Comparison of ENCODE assay signal across 20 mouse cellular contexts in genomic region chr19:5684985-5685384, GRCm38 (mm10). TPM values are rescaled to one million over a fixed set of nuclear protein-coding genes. Genes with fewer than 3 reads are reported as not detected.
DNase-seq lines count a peak whose midpoint lies in the region; ATAC-seq and TF ChIP-seq lines count a peak whose summit lies in the region.
"Had no signal": no experiment of that assay in that cellular context is flagged by ENCODE, and none has a peak within 500 bp of the region (broad histone marks: within the 10 kb centered on the region; RNA-seq: fewer than 3 reads in every experiment).

No protein-coding gene starts in this region.

- intact Hi-C loops in heart, postnatal 10 days (cut with DNase I) = no loop called here

- DNase-seq in heart, adult 11 months = peak; percentile 91
- DNase-seq in heart, postnatal 10 days = no peak
- DNase-seq in liver, embryonic 13.5 days = no peak
- no peak for DNase-seq in liver, postnatal 0 days
- DNase-seq: adrenal gland, postnatal 14 days; cerebellum, adult 18-20 months; cerebellum, postnatal 10 days; gastrocnemius, postnatal 36 days; heart, adult 18-20 months; heart, postnatal 14 days had no signal

- H3K4me1 ChIP-seq in liver, embryonic 13.5 days (replicated peaks) = peaks cover 36% of the 10 kb centered on the region
- H3K4me1 ChIP-seq in liver, postnatal 0 days (ENCODE audit: insufficient read depth) = peaks cover 9% of the 10 kb centered on the region
- H3K4me1 ChIP-seq in E14TG2a.4 (replicated peaks; ENCODE audit: low read depth, low read length) = peaks cover 43% of the 10 kb centered on the region
- peaks cover 12% of the 10 kb centered on the region for H3K4me1 ChIP-seq in embryonic facial prominence, embryonic 13.5 days

- H3K4me3 ChIP-seq in liver, embryonic 13.5 days (replicated peaks) = no peak overlapping the region
- no peak overlapping the region for H3K4me3 ChIP-seq in liver, postnatal 0 days (ENCODE audit: low read depth, low read length)
- peak overlapping the region; percentile 67 for H3K4me3 ChIP-seq in E14TG2a.4 (replicated peaks; ENCODE audit: low read length)
- no peak overlapping the region for H3K4me3 ChIP-seq in embryonic facial prominence, embryonic 13.5 days
- H3K4me3 ChIP-seq: forebrain, embryonic 15.5 days; heart, embryonic 10.5 days had no signal

- no peak for TF ChIP-seq CTCF in liver, postnatal 0 days (IDR thresholded peaks at IDR 0.05; ENCODE audit: low read depth)
- TF ChIP-seq CTCF in E14TG2a.4 (conservative IDR thresholded peaks at IDR 0.05; ENCODE audit: low read length) = no peak

- no peaks in the 10 kb centered on the region for H3K27me3 ChIP-seq in liver, embryonic 13.5 days
- no peaks in the 10 kb centered on the region for H3K27me3 ChIP-seq in liver, postnatal 0 days (ENCODE audit: insufficient read depth, low read length)
- no peaks in the 10 kb centered on the region for H3K27me3 ChIP-seq in E14TG2a.4 (ENCODE audit: insufficient read depth, low read length)
- no peaks in the 10 kb centered on the region for H3K27me3 ChIP-seq in embryonic facial prominence, embryonic 13.5 days
- H3K27me3 ChIP-seq: CH12.LX; forebrain, embryonic 15.5 days had no signal

- 0 out of 2 replicates have a peak overlapping the region, but pooled peaks have one; percentile 99 for H3K4me2 ChIP-seq in liver, embryonic 13.5 days
- H3K4me2 ChIP-seq in liver, postnatal 0 days (ENCODE audit: low read depth, low read length) = no peak overlapping the region
- no peak overlapping the region for H3K4me2 ChIP-seq in embryonic facial prominence, embryonic 13.5 days
- H3K4me2 ChIP-seq: forebrain, embryonic 15.5 days; hindbrain, embryonic 14.5 days had no signal

- no peak for TF ChIP-seq EP300 in liver, postnatal 0 days (IDR thresholded peaks at IDR 0.05; ENCODE audit: low read depth)

- no peaks in the 10 kb centered on the region for H3K9me3 ChIP-seq in liver, embryonic 13.5 days (replicated peaks)
- H3K9me3 ChIP-seq in liver, postnatal 0 days (ENCODE audit: low read length) = no peaks in the 10 kb centered on the region
- H3K9me3 ChIP-seq in E14TG2a.4 (ENCODE audit: low read length) = no peaks in the 10 kb centered on the region
- no peaks in the 10 kb centered on the region for H3K9me3 ChIP-seq in embryonic facial prominence, embryonic 13.5 days
- H3K9me3 ChIP-seq: forebrain, embryonic 15.5 days; heart, embryonic 10.5 days had no signal

- peaks cover 69% of the 10 kb centered on the region for H3K36me3 ChIP-seq in liver, embryonic 13.5 days
- H3K36me3 ChIP-seq in liver, postnatal 0 days (replicated peaks; ENCODE audit: insufficient read depth, low read length) = peaks cover 58% of the 10 kb centered on the region
- peaks cover 75% of the 10 kb centered on the region for H3K36me3 ChIP-seq in E14TG2a.4 (ENCODE audit: insufficient read depth, low read length)
- peaks cover 70% of the 10 kb centered on the region for H3K36me3 ChIP-seq in embryonic facial prominence, embryonic 13.5 days

- no peak for ATAC-seq in liver, embryonic 13.5 days (ENCODE audit: low read depth)
- ATAC-seq in liver, postnatal 0 days = no peak
- ATAC-seq in embryonic facial prominence, embryonic 13.5 days (ENCODE audit: insufficient number of reproducible peaks, insufficient read depth, low FRiP score, low TSS enrichment, low read depth) = no peak
- ATAC-seq: forebrain, embryonic 15.5 days had no signal

- WGBS in liver, embryonic 13.5 days (ENCODE audit: insufficient replicate concordance) = 84% methylated on average over 13 of the region's 13 CpGs
- WGBS in liver, postnatal 0 days (ENCODE audit: insufficient replicate concordance) = 90% methylated on average over 12 of the region's 13 CpGs
- 93% methylated on average over 13 of the region's 13 CpGs for WGBS in embryonic facial prominence, embryonic 13.5 days

- H3K9ac ChIP-seq in liver, embryonic 13.5 days = peak overlapping the region; percentile 94; the same call in 1 of the 2 replicates
- H3K9ac ChIP-seq in liver, postnatal 0 days (replicated peaks) = no peak overlapping the region
- 0 out of 2 replicates have a peak overlapping the region, but pooled peaks have one; percentile 11 for H3K9ac ChIP-seq in embryonic facial prominence, embryonic 13.5 days
- H3K9ac ChIP-seq: forebrain, embryonic 15.5 days; hindbrain, embryonic 14.5 days had no signal

- peak overlapping the region; percentile 31; the same call in 1 of the 2 replicates for H3K27ac ChIP-seq in liver, embryonic 13.5 days
- H3K27ac ChIP-seq in liver, postnatal 0 days (ENCODE audit: low read depth) = no peak overlapping the region
- no peak overlapping the region for H3K27ac ChIP-seq in embryonic facial prominence, embryonic 13.5 days
- H3K27ac ChIP-seq: forebrain, embryonic 15.5 days; heart, embryonic 10.5 days; hindbrain, embryonic 14.5 days had no signal

RNA-seq across cellular contexts. Expression of gene Map3k11, which starts 3.6 kb away (rescaled TPM):
- 10 to 100 TPM; 41.3 to 47.8 TPM for total RNA-seq in heart, postnatal 10 days (2021)
- 13.8 and 15.9 TPM in 2 replicates for polyA plus RNA-seq in liver, embryonic 13.5 days (2015; fragmentation: Nextera tagmentation; extraction: Ambion mirVana)
- polyA plus RNA-seq in liver, postnatal 0 days (2015; fragmentation: Nextera tagmentation; extraction: Ambion mirVana) = 10.4 and 12.5 TPM in 2 replicates
- polyA plus RNA-seq in embryonic facial prominence, embryonic 13.5 days (2015; fragmentation: Nextera tagmentation; extraction: Ambion mirVana) = 19.2 and 20.5 TPM in 2 replicates

RNA-seq across cellular contexts. Expression of gene Pcnx3, which starts 3.7 kb away (rescaled TPM):
- 10 to 100 TPM; 34.7 to 37.9 TPM for total RNA-seq in heart, postnatal 10 days (2021)
- 9.1 and 10.1 TPM in 2 replicates for polyA plus RNA-seq in liver, embryonic 13.5 days (2015; fragmentation: Nextera tagmentation; extraction: Ambion mirVana)
- polyA plus RNA-seq in liver, postnatal 0 days (2015; fragmentation: Nextera tagmentation; extraction: Ambion mirVana) = 5.2 and 5.6 TPM in 2 replicates
- 25.6 and 26.5 TPM in 2 replicates for polyA plus RNA-seq in embryonic facial prominence, embryonic 13.5 days (2015; fragmentation: Nextera tagmentation; extraction: Ambion mirVana)

RNA-seq across cellular contexts. Expression of gene Kcnk7, which starts 19.2 kb away (rescaled TPM):
- not detected for total RNA-seq in heart, postnatal 10 days (2021)
- 0.21 and 0.46 TPM in 2 replicates for polyA plus RNA-seq in liver, embryonic 13.5 days (2015; fragmentation: Nextera tagmentation; extraction: Ambion mirVana)
- 0.17 and 0.18 TPM in 2 replicates for polyA plus RNA-seq in liver, postnatal 0 days (2015; fragmentation: Nextera tagmentation; extraction: Ambion mirVana)
- 0.52 and 0.59 TPM in 2 replicates for polyA plus RNA-seq in embryonic facial prominence, embryonic 13.5 days (2015; fragmentation: Nextera tagmentation; extraction: Ambion mirVana)
- total RNA-seq: adrenal gland, postnatal 14 days; CH12.LX; gastrocnemius, adult 8-10 months; gastrocnemius, postnatal 36 days; heart, adult 18-20 months; heart, postnatal 14 days; hematopoietic stem cell, adult 5-6 weeks had no signal
- polyA plus RNA-seq: embryonic facial prominence, embryonic 11.5 days; forebrain, embryonic 11.5 days; heart, embryonic 10.5 days had no signal

RNA-seq across cellular contexts. Expression of gene Sipa1, which starts 21.5 kb away (rescaled TPM):
- 10 to 100 TPM; 44.2 to 49.6 TPM for total RNA-seq in heart, postnatal 10 days (2021)
- polyA plus RNA-seq in liver, embryonic 13.5 days (2015; fragmentation: Nextera tagmentation; extraction: Ambion mirVana) = 23.3 and 24.6 TPM in 2 replicates
- polyA plus RNA-seq in liver, postnatal 0 days (2015; fragmentation: Nextera tagmentation; extraction: Ambion mirVana) = 14.1 and 15.3 TPM in 2 replicates
- polyA plus RNA-seq in embryonic facial prominence, embryonic 13.5 days (2015; fragmentation: Nextera tagmentation; extraction: Ambion mirVana) = 24.1 and 24.6 TPM in 2 replicates

RNA-seq across cellular contexts. Expression of gene Ehbp1l1, which starts 41.1 kb away (rescaled TPM):
- 100 to 1,000 TPM; 154 to 161 TPM for total RNA-seq in heart, postnatal 10 days (2021)
- 105 and 111 TPM in 2 replicates for polyA plus RNA-seq in liver, embryonic 13.5 days (2015; fragmentation: Nextera tagmentation; extraction: Ambion mirVana)
- polyA plus RNA-seq in liver, postnatal 0 days (2015; fragmentation: Nextera tagmentation; extraction: Ambion mirVana) = 38.5 and 42.5 TPM in 2 replicates
- polyA plus RNA-seq in embryonic facial prominence, embryonic 13.5 days (2015; fragmentation: Nextera tagmentation; extraction: Ambion mirVana) = 9.9 and 14.0 TPM in 2 replicates
